Mouse (Mus musculus) hindbrain, embryonic 14.5 days (tissue): ENCODE measurements at regions not wholly inside any gene's neighbourhood (a gene's known extent, or its start where the extent isn't known, plus 50 kb on each side); places are given as distances from the start of the nearest gene placed in this dataset.

Experiments used
- ATAC-seq: fragments of 200-750 bp; cut with Nextera tagmentation; 2 replicates; pipeline ENCODE4 v1.8.0; 2017; ENCODE audit warnings: moderate number of reproducible peaks, mild to moderate bottlenecking, moderate TSS enrichment, moderate library complexity; ENCODE audit not compliant: low FRiP score
- DNase-seq: peaks from one replicate; pipeline ENCODE4 v3.0.0-alpha.2; 2015; ENCODE audit warnings: low spot score
- H3K27ac ChIP-seq: fragments of 300-500 bp; sonication (generic); 2 replicates; pipeline ENCODE4 v1.5.1; 2014; ENCODE audit warnings: mild to moderate bottlenecking, moderate library complexity
- H3K27me3 ChIP-seq: fragments of 300-500 bp; sonication (generic); 2 replicates; pipeline ENCODE4 v1.6.1; 2014; ENCODE audit warnings: mild to moderate bottlenecking, low read length, mixed read lengths; ENCODE audit not compliant: control insufficient read depth, insufficient read depth
- H3K36me3 ChIP-seq: fragments of 300-500 bp; sonication (generic); replicated peaks from 2 replicates; pipeline ENCODE4 v1.6.1; 2014; ENCODE audit not compliant: control insufficient read depth, insufficient read depth
- H3K4me1 ChIP-seq: fragments of 300-500 bp; sonication (generic); replicated peaks from 2 replicates; pipeline ENCODE4 v1.6.1; 2014; ENCODE audit warnings: antibody characterized with exemption, low read length, mixed read lengths; ENCODE audit not compliant: control insufficient read depth, insufficient read depth
- H3K4me2 ChIP-seq: fragments of 300-500 bp; sonication (generic); replicated peaks from 2 replicates; pipeline ENCODE4 v1.6.1; 2014; ENCODE audit warnings: mild to moderate bottlenecking, moderate library complexity
- H3K4me3 ChIP-seq: fragments of 300-500 bp; sonication (generic); replicated peaks from 2 replicates; pipeline ENCODE4 v1.5.1; 2014; ENCODE audit warnings: mild to moderate bottlenecking, low read length
- H3K9ac ChIP-seq: fragments of 300-500 bp; sonication (generic); 2 replicates; pipeline ENCODE4 v1.6.1; 2014
- H3K9me3 ChIP-seq: fragments of 300-500 bp; sonication (generic); 2 replicates; pipeline ENCODE4 v1.6.1; 2016; ENCODE audit warnings: low read length; ENCODE audit not compliant: control insufficient read depth
- WGBS: fragments of 180-500 bp; shearing (Covaris S2); extraction: QIAGEN DNeasy Blood & Tissue Kit; methylation state at CpG from one replicate; pipeline ENCODE4 v1.1.7; 2014; 5-methylcytosine and 5-hydroxymethylcytosine counted together

GRCm38 (mm10) chr4:50160893-50161292, 315.3 kb upstream of the Grin3a start:
- 68% methylated on average over 2 of the region's 2 CpGs for WGBS
- DNase-seq = peak; percentile 50
- ATAC-seq = no peak
- H3K4me1 ChIP-seq = no peaks in the 10 kb centered on the region
- no peaks in the 10 kb centered on the region for H3K9me3 ChIP-seq
- H3K4me2 ChIP-seq = no peak overlapping the region
- no peak overlapping the region for H3K27ac ChIP-seq
- H3K4me3 ChIP-seq = no peak overlapping the region
- no peak overlapping the region for H3K9ac ChIP-seq
- H3K36me3 ChIP-seq = no peaks in the 10 kb centered on the region
- no peaks in the 10 kb centered on the region for H3K27me3 ChIP-seq

GRCm38 (mm10) chr4:50145926-50146325, 300.4 kb upstream of the Grin3a start:
- no peak overlapping the region for H3K4me3 ChIP-seq
- ATAC-seq (peak; percentile 79; the same call in 1 of the 2 replicates), DNase-seq (no peak)

DNA sequence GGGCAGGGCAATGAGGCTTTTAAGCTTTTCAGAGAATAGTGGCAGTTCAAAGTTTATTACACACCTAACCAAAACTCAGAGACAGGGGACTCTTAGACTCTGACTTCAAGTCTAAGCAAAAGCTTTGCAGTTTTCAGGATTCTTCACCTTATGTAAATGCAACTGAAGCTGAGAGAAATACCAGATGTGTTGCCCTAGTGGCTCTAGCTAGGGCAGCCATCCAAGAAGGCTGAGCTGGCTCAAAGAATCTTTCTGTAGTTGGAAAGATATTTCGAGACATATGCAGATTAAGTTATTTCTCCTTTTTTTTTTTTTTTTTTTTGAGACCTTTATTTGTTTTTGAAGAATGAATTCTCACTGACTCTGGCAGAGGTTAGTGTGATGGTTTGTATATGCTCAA, 284.7 kb upstream of the Grin3a start:
- no peak overlapping the region for H3K9ac ChIP-seq
- 84% methylated on average over 1 of the region's 1 CpGs for WGBS
- no peaks in the 10 kb centered on the region for H3K4me1 ChIP-seq
- no peak overlapping the region for H3K4me2 ChIP-seq
- ATAC-seq (no peak), DNase-seq (no peak)
- H3K27me3 ChIP-seq = no peaks in the 10 kb centered on the region
- no peak overlapping the region for H3K27ac ChIP-seq
- H3K9me3 ChIP-seq = no peaks in the 10 kb centered on the region
- no peak overlapping the region for H3K4me3 ChIP-seq
- no peaks in the 10 kb centered on the region for H3K36me3 ChIP-seq

More at GRCm38 (mm10) chr4:50145926-50146325, 300.4 kb upstream of the Grin3a start:
- H3K9ac ChIP-seq = no peak overlapping the region
- no peaks in the 10 kb centered on the region for H3K36me3 ChIP-seq
- no peaks in the 10 kb centered on the region for H3K27me3 ChIP-seq
- no peaks in the 10 kb centered on the region for H3K9me3 ChIP-seq
- no peak overlapping the region for H3K27ac ChIP-seq
- H3K4me1 ChIP-seq = no peaks in the 10 kb centered on the region
- no peak overlapping the region for H3K4me2 ChIP-seq

GRCm38 (mm10) chr4:50106557-50106956, 261.0 kb upstream of the Grin3a start:
- ATAC-seq = no peak
- no peaks in the 10 kb centered on the region for H3K36me3 ChIP-seq
- H3K9ac ChIP-seq = no peak overlapping the region
- no peaks in the 10 kb centered on the region for H3K4me1 ChIP-seq
- DNase-seq = no peak
- H3K4me2 ChIP-seq = no peak overlapping the region
- 93% methylated on average over 1 of the region's 1 CpGs for WGBS
- H3K4me3 ChIP-seq = no peak overlapping the region
- H3K27ac ChIP-seq = no peak overlapping the region
- H3K27me3 ChIP-seq = no peaks in the 10 kb centered on the region
- H3K9me3 ChIP-seq = no peaks in the 10 kb centered on the region

GRCm38 (mm10) chr4:50087860-50088259, 242.3 kb upstream of the Grin3a start:
- Histone ChIP-seq H3K36me3 (no peaks in the 10 kb centered on the region), H3K4me1 (no peaks in the 10 kb centered on the region), H3K9ac (no peak overlapping the region), H3K4me3 (no peak overlapping the region), H3K27ac (no peak overlapping the region), H3K27me3 (no peaks in the 10 kb centered on the region), H3K9me3 (no peaks in the 10 kb centered on the region), H3K4me2 (no peak overlapping the region)
- no peak for ATAC-seq
- DNase-seq = no peak

DNA sequence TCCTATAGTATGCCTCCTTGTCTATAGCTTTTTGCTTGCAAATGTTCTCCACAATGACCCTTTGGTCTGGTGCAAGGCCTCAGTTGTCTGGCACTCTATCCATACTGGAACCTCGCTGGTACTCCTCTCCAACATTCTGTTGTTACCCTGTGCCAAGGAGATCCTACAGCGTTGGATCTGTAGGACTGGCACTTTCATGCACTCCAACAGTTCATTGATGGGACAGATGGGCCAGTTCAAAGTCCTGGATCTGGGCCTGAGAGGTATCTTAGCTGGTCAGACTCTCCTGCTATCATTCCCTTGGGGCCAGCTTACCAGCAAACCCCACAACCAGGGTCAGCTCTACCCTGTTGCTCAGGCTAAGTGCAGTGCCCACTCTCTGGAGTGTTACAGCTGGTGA, 241.1 kb upstream of the Grin3a start:
- no peaks in the 10 kb centered on the region for H3K9me3 ChIP-seq
- no peaks in the 10 kb centered on the region for H3K36me3 ChIP-seq
- H3K27me3 ChIP-seq = no peaks in the 10 kb centered on the region
- 68% methylated on average over 2 of the region's 2 CpGs for whole genome bisulfite sequencing
- H3K27ac ChIP-seq = no peak overlapping the region
- H3K4me3 ChIP-seq = no peak overlapping the region
- no peak for DNase-seq
- no peak overlapping the region for H3K4me2 ChIP-seq
- H3K9ac ChIP-seq = no peak overlapping the region
- no peak for ATAC-seq
- no peaks in the 10 kb centered on the region for H3K4me1 ChIP-seq

DNA sequence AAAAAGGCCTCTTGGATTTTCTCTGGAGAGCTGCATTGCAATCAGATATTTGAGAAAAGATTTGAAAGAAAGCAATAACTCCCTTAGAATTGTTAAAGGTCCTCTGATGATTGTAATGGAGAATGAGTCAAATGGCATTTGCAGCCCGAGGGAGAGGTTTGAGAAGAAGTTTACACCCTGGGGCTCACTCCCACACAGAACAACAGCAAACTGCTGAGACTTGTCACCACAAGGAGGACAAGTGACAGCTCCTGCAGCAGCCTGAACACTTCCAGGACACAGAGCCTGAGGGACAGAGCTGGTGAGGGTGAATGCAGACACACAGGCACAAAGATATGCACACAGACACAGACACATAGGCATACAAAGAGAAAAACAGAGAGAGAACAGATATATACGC, 210.0 kb upstream of the Grin3a start:
- Histone ChIP-seq H3K27ac (no peak overlapping the region), H3K36me3 (no peaks in the 10 kb centered on the region), H3K9me3 (no peaks in the 10 kb centered on the region), H3K9ac (no peak overlapping the region), H3K4me3 (no peak overlapping the region), H3K4me1 (no peaks in the 10 kb centered on the region), H3K4me2 (no peak overlapping the region), H3K27me3 (no peaks in the 10 kb centered on the region)
- ATAC-seq (no peak; the same call in 1 of the 2 replicates), DNase-seq (no peak)
- 42% methylated on average over 2 of the region's 2 CpGs for WGBS

- no peaks in the 10 kb centered on the region for H3K27me3 ChIP-seq
- no peak overlapping the region for H3K9ac ChIP-seq
- no peaks in the 10 kb centered on the region for H3K36me3 ChIP-seq
- no peaks in the 10 kb centered on the region for H3K4me1 ChIP-seq
- no peak overlapping the region for H3K27ac ChIP-seq
- DNase-seq (no peak), ATAC-seq (no peak)
- H3K9me3 ChIP-seq = no peaks in the 10 kb centered on the region
- no peak overlapping the region for H3K4me3 ChIP-seq
- no peak overlapping the region for H3K4me2 ChIP-seq
These were observed 195.9 kb upstream of the Grin3a start for GRCm38 (mm10) chr4:50041476-50041875.

- H3K4me1 ChIP-seq = no peaks in the 10 kb centered on the region
- H3K9ac ChIP-seq = no peak overlapping the region
- no peaks in the 10 kb centered on the region for H3K36me3 ChIP-seq
- DNase-seq (no peak), ATAC-seq (no peak)
- H3K4me3 ChIP-seq = no peak overlapping the region
- no peaks in the 10 kb centered on the region for H3K9me3 ChIP-seq
- 69% methylated on average over 6 of the region's 6 CpGs for WGBS
- no peaks in the 10 kb centered on the region for H3K27me3 ChIP-seq
- H3K4me2 ChIP-seq = no peak overlapping the region
- H3K27ac ChIP-seq = no peak overlapping the region
These were observed 190.5 kb upstream of the Grin3a start for GRCm38 (mm10) chr4:50036079-50036478.

DNA sequence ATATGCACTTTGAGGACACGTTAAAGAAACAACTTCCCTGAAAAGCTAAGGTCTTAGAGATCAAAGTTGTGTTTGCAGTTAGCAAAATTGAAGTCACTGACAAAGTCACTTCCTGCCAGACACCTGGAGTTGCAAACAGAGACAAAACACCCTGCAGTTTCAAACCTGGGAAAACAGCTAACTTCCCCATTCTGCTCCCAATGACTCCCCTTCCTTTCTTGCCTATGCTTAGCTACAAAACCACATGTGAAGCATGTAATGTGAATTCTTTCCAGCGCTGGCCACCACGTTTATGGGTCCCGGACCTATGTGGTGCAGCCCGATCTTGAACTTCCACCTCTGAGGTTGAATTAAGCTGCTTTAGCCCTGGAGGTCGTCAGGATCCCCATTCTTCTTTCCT, 179.8 kb upstream of the Grin3a start:
- WGBS = 65% methylated on average over 6 of the region's 6 CpGs
- Histone ChIP-seq H3K9me3 (no peaks in the 10 kb centered on the region), H3K4me1 (no peaks in the 10 kb centered on the region), H3K9ac (no peak overlapping the region), H3K4me2 (no peak overlapping the region), H3K27ac (no peak overlapping the region), H3K4me3 (no peak overlapping the region), H3K36me3 (no peaks in the 10 kb centered on the region), H3K27me3 (no peaks in the 10 kb centered on the region)
- DNase-seq (no peak), ATAC-seq (no peak)
